Mouse (Mus musculus): ENCODE data around the gene Snx30. TPM values are rescaled to one million over a fixed set of nuclear protein-coding genes. Genes with fewer than 3 reads are reported as not detected.

Gene Snx30
- polyA plus RNA-seq, 1 experiment from 2014 or later = 7.1 TPM

GRCm38 (mm10) chr4:59932505-59933281 lies 127.1 kb downstream of the Snx30 start:
- Histone ChIP-seq H3K9ac (replicated peaks; ENCODE audit: low read length) (no peak overlapping the region), H3K27me3 (ENCODE audit: control insufficient read depth, insufficient read depth, low read length) (no peaks in the 10 kb centered on the region), H3K4me2 (ENCODE audit: low read depth, low read length) (no peak overlapping the region), H3K4me1 (ENCODE audit: control insufficient read depth, insufficient read depth, low read length) (no peaks in the 10 kb centered on the region), H3K4me3 (ENCODE audit: low read depth, low read length) (no peak overlapping the region), H3K27ac (replicated peaks; ENCODE audit: low read depth, low read length) (no peak overlapping the region), H3K9me3 (replicated peaks; ENCODE audit: control insufficient read depth, low read length) (no peaks in the 10 kb centered on the region), H3K36me3 (replicated peaks; ENCODE audit: control insufficient read depth, insufficient read depth, low read depth, low read length) (no peaks in the 10 kb centered on the region)
- DNase-seq (ENCODE audit: low spot score) (peak; percentile 54), ATAC-seq (replicated peaks; ENCODE audit: insufficient number of reproducible peaks, low FRiP score, low TSS enrichment, low read depth) (peak; percentile 79)
- 60% methylated on average over 6 of the region's 6 CpGs for WGBS

- no peak for DNase-seq (ENCODE audit: low spot score)
- no peak overlapping the region for H3K4me2 ChIP-seq (ENCODE audit: low read depth, low read length)
- H3K27ac ChIP-seq (replicated peaks; ENCODE audit: low read depth, low read length) = no peak overlapping the region
- H3K4me1 ChIP-seq (ENCODE audit: control insufficient read depth, insufficient read depth, low read length) = no peaks in the 10 kb centered on the region
- H3K4me3 ChIP-seq (ENCODE audit: low read depth, low read length) = no peak overlapping the region
- no peaks in the 10 kb centered on the region for H3K27me3 ChIP-seq (ENCODE audit: control insufficient read depth, insufficient read depth, low read length)
- WGBS = 65% methylated on average over 2 of the region's 2 CpGs
- no peaks in the 10 kb centered on the region for H3K36me3 ChIP-seq (replicated peaks; ENCODE audit: control insufficient read depth, insufficient read depth, low read depth, low read length)
- no peak for ATAC-seq (replicated peaks; ENCODE audit: insufficient number of reproducible peaks, low FRiP score, low TSS enrichment, low read depth)
- no peak overlapping the region for H3K9ac ChIP-seq (replicated peaks; ENCODE audit: low read length)
- no peaks in the 10 kb centered on the region for H3K9me3 ChIP-seq (replicated peaks; ENCODE audit: control insufficient read depth, low read length)
Measured at GRCm38 (mm10) chr4:59937543-59937942, 131.9 kb downstream of the Snx30 start.

Other genes starting within 250 kb of the Snx30 start
- gene Hsdl2, start 224.3 kb upstream of the Snx30 start, polyA plus RNA-seq (2014; fragmentation: Nextera tagmentation; extraction: Ambion mirVana) = 29.9 and 32.2 TPM in 2 replicates
- 30.5 and 35.6 TPM in 2 replicates for gene E130308A19Rik, start 179.6 kb upstream of the Snx30 start, polyA plus RNA-seq (2014; fragmentation: Nextera tagmentation; extraction: Ambion mirVana)
- gene Inip, start 4.3 kb upstream of the Snx30 start, polyA plus RNA-seq (2014; fragmentation: Nextera tagmentation; extraction: Ambion mirVana) = 97.2 and 103 TPM in 2 replicates
- gene Slc46a2, start 109.2 kb downstream of the Snx30 start, polyA plus RNA-seq (2014; fragmentation: Nextera tagmentation; extraction: Ambion mirVana) = not detected in 2 replicates
- not detected in 2 replicates for gene Mup4, start 154.9 kb downstream of the Snx30 start, polyA plus RNA-seq (2014; fragmentation: Nextera tagmentation; extraction: Ambion mirVana)
- gene Mup6, start 158.5 kb downstream of the Snx30 start, polyA plus RNA-seq (2014; fragmentation: Nextera tagmentation; extraction: Ambion mirVana) = not detected in 2 replicates

All from embryonic facial prominence, embryonic 11.5 days (tissue).